Mouse (Mus musculus) heart, adult 2 months (tissue): ENCODE results near the gene Btbd9. TPM values are rescaled to one million over a fixed set of nuclear protein-coding genes. Genes with fewer than 3 reads are reported as not detected.

Source experiments
- DNase-seq, 2 experiments: peaks; one replicate each; pipeline ENCODE4 v3.0.0; 2021
- H3K27ac ChIP-seq: fragments of 200-600 bp; 2 replicates; pipeline ENCODE4 v1.8.1; 2022
- H3K27me3 ChIP-seq: fragments of 200-500 bp; 2 replicates; pipeline ENCODE4 v1.6.1; 2012; ENCODE audit warnings: mild to moderate bottlenecking, low read length, inconsistent platforms, mixed read lengths; ENCODE audit not compliant: control insufficient read depth, insufficient read depth
- H3K36me3 ChIP-seq: fragments of 200-500 bp; 2 replicates; pipeline ENCODE4 v1.6.1; 2012; ENCODE audit warnings: low read length, inconsistent platforms; ENCODE audit not compliant: control insufficient read depth, insufficient read depth
- H3K4me1 ChIP-seq: fragments of 200-500 bp; 2 replicates; pipeline ENCODE4 v1.6.1; 2011; ENCODE audit warnings: low read length; ENCODE audit not compliant: control insufficient read depth, insufficient read depth
- H3K4me3 ChIP-seq: fragments of 200-600 bp; 2 replicates; pipeline ENCODE4 v1.8.1; 2022
- H3K79me2 ChIP-seq: fragments of 200-500 bp; replicated peaks from 2 replicates; pipeline ENCODE4 v1.6.1; 2012; ENCODE audit warnings: mild to moderate bottlenecking, inconsistent platforms, low read length, moderate library complexity, mixed read lengths; ENCODE audit not compliant: control insufficient read depth, insufficient read depth
- H3K9ac ChIP-seq: fragments of 200-500 bp; 2 replicates; pipeline ENCODE4 v1.6.1; 2012; ENCODE audit warnings: low read depth, mild to moderate bottlenecking, control low read depth, inconsistent platforms, low read length, mixed read lengths
- CTCF ChIP-seq: fragments of 200-600 bp; IDR thresholded peaks from 2 replicates; pipeline ENCODE4 v1.8.1; 2022; ENCODE audit warnings: antibody characterized with exemption, mild to moderate bottlenecking, moderate library complexity
- EP300 ChIP-seq: fragments of 200-500 bp; IDR thresholded peaks from 2 replicates; pipeline ENCODE4 v1.6.1; 2011; ENCODE audit warnings: low read depth, low read length, control low read depth; ENCODE audit not compliant: insufficient read depth
- POLR2A ChIP-seq: fragments of 200-500 bp; IDR thresholded peaks from 2 replicates; pipeline ENCODE4 v1.6.1; 2011; ENCODE audit warnings: mild to moderate bottlenecking, low read depth, low read length, control low read depth; ENCODE audit not compliant: insufficient read depth
- WGBS: fragments of 180-500 bp; shearing (Covaris S2); methylation state at CpG from one replicate; pipeline ENCODE4 v1.1.7; 2018; 5-methylcytosine and 5-hydroxymethylcytosine counted together
- intact Hi-C: fragments of 180-260 bp; cut with DNase I; formaldehyde crosslinking; loops from one replicate; pipeline ENCODE4 v1.15.1; 2025
- polyA plus RNA-seq: library from polyadenylated mRNA; depleted of rRNA; stranded (reverse); fragments of >200 nt; gene quantifications from 2 replicates; pipeline ENCODE4 v1.2.3, GENCODE M21; 2012
- total RNA-seq, 2 experiments: library from RNA; stranded (reverse); gene quantifications; 2 replicates each; pipeline ENCODE4 v1.2.3; 2021

The Btbd9 gene
- total and polyA plus RNA-seq, 3 experiments = 8.1 to 22.0 (median 20.9) TPM

- H3K4me1 ChIP-seq = peaks cover 2% of the 10 kb centered on the region; the same call in 1 of the 2 replicates
- H3K27ac ChIP-seq = no peak overlapping the region
- H3K9ac ChIP-seq = no peak overlapping the region
- no peak for DNase-seq
- H3K79me2 ChIP-seq = no peaks in the 10 kb centered on the region
- 74% methylated on average over 1 of the region's 1 CpGs for WGBS
- no peaks in the 10 kb centered on the region for H3K27me3 ChIP-seq
- H3K4me3 ChIP-seq = no peak overlapping the region
- intact Hi-C loops = no loop called here
- no peaks in the 10 kb centered on the region for H3K36me3 ChIP-seq
- no peak for TF ChIP-seq CTCF
- TF ChIP-seq POLR2A = no peak
- no peak for TF ChIP-seq EP300
These were observed 154.0 kb downstream of the Btbd9 start for GRCm38 (mm10) chr17:30422278-30422677.

- Histone ChIP-seq H3K36me3 (no peaks in the 10 kb centered on the region), H3K79me2 (no peaks in the 10 kb centered on the region), H3K4me1 (peaks cover 2% of the 10 kb centered on the region; the same call in 1 of the 2 replicates), H3K9ac (no peak overlapping the region), H3K27ac (no peak overlapping the region), H3K4me3 (no peak overlapping the region), H3K27me3 (no peaks in the 10 kb centered on the region)
- DNase-seq = no peak
- WGBS = 73% methylated on average over 1 of the region's 1 CpGs
- TF ChIP-seq EP300 (no peak), CTCF (no peak), POLR2A (no peak)
- intact Hi-C loops = no loop called here
These were observed 155.0 kb downstream of the Btbd9 start for GRCm38 (mm10) chr17:30421256-30421655.

- no peak overlapping the region for H3K4me3 ChIP-seq
- TF ChIP-seq POLR2A = no peak
- no peak for TF ChIP-seq EP300
- no peak for TF ChIP-seq CTCF
These were observed 156.8 kb downstream of the Btbd9 start for GRCm38 (mm10) chr17:30419494-30419893.

GRCm38 (mm10) chr17:30418510-30418909 is 157.8 kb downstream of the Btbd9 start:
- no peak for DNase-seq
- no peaks in the 10 kb centered on the region for H3K79me2 ChIP-seq
- WGBS = 77% methylated on average over 4 of the region's 4 CpGs
- H3K27me3 ChIP-seq = no peaks in the 10 kb centered on the region
- H3K27ac ChIP-seq = no peak overlapping the region
- TF ChIP-seq POLR2A (no peak), CTCF (no peak), EP300 (no peak)
- no peak overlapping the region for H3K9ac ChIP-seq
- peaks cover 1% of the 10 kb centered on the region; the same call in 1 of the 2 replicates for H3K4me1 ChIP-seq
- no peak overlapping the region for H3K4me3 ChIP-seq
- H3K36me3 ChIP-seq = no peaks in the 10 kb centered on the region
- intact Hi-C loops = no loop called here

More at GRCm38 (mm10) chr17:30419494-30419893, 156.8 kb downstream of the Btbd9 start:
- no peak for DNase-seq
- no peak overlapping the region for H3K9ac ChIP-seq
- no peak overlapping the region for H3K27ac ChIP-seq
- intact Hi-C loops = no loop called here
- H3K4me1 ChIP-seq = peaks cover 2% of the 10 kb centered on the region; the same call in 1 of the 2 replicates
- H3K36me3 ChIP-seq = no peaks in the 10 kb centered on the region
- no peaks in the 10 kb centered on the region for H3K27me3 ChIP-seq
- WGBS = 90% methylated on average over 7 of the region's 7 CpGs
- H3K79me2 ChIP-seq = no peaks in the 10 kb centered on the region

GRCm38 (mm10) chr17:30417106-30417505 is 159.2 kb downstream of the Btbd9 start:
- Histone ChIP-seq H3K79me2 (no peaks in the 10 kb centered on the region), H3K36me3 (no peaks in the 10 kb centered on the region), H3K27ac (no peak overlapping the region), H3K9ac (no peak overlapping the region), H3K27me3 (no peaks in the 10 kb centered on the region), H3K4me3 (no peak overlapping the region), H3K4me1 (no peaks in the 10 kb centered on the region)
- 61% methylated on average over 4 of the region's 4 CpGs for WGBS
- intact Hi-C loops = no loop called here
- TF ChIP-seq CTCF = no peak
- no peak for TF ChIP-seq POLR2A
- TF ChIP-seq EP300 = no peak
- no peak for DNase-seq

- Histone ChIP-seq H3K9ac (no peak overlapping the region), H3K27me3 (no peaks in the 10 kb centered on the region), H3K4me1 (no peaks in the 10 kb centered on the region), H3K79me2 (no peaks in the 10 kb centered on the region), H3K27ac (no peak overlapping the region), H3K4me3 (no peak overlapping the region), H3K36me3 (no peaks in the 10 kb centered on the region)
- WGBS = 68% methylated on average over 3 of the region's 3 CpGs
- intact Hi-C loops = no loop called here
- no peak for DNase-seq
- TF ChIP-seq CTCF (no peak), EP300 (no peak), POLR2A (no peak)
These were observed 160.6 kb downstream of the Btbd9 start for GRCm38 (mm10) chr17:30415693-30416092.
